Mouse (Mus musculus) mammary gland, adult 2 months (tissue): ENCODE measurements around the gene Olfr859. TPM values are rescaled to one million over a fixed set of nuclear protein-coding genes. Genes with fewer than 3 reads are reported as not detected.

Source experiments
- polyA plus RNA-seq: library from polyadenylated mRNA; depleted of rRNA; stranded (reverse); fragments of >200 nt; gene quantifications from 2 replicates; pipeline ENCODE4 v1.2.3, GENCODE M21; 2012; ENCODE audit warnings: low replicate concordance; rRNA removed

Olfr859 gene
- polyA plus RNA-seq = not detected in 2 replicates

GRCm38 (mm10) chr9:19804606-19805005 is at the start of gene Olfr859:
Olfr859 (plus strand) TSS chr9:19804906.

GRCm38 (mm10) chr9:19779983-19780382 is 24.7 kb upstream of the Olfr859 start, which contains the start of gene Olfr58:
Olfr58 (plus strand) TSS chr9:19780283.

GRCm38 (mm10) chr9:19849647-19850046 is 44.9 kb downstream of the Olfr859 start, which contains the start of gene Olfr860:
Olfr860 (minus strand) TSS chr9:19849747.

Other genes with a start within 250 kb of the Olfr859 start
- gene Olfr854, start 237.5 kb upstream of the Olfr859 start, polyA plus RNA-seq = not detected in 2 replicates
- gene Olfr855, start 222.3 kb upstream of the Olfr859 start, polyA plus RNA-seq = not detected in 2 replicates
- 5.2 and 13.6 TPM in 2 replicates for gene Zfp317, start 182.8 kb upstream of the Olfr859 start, polyA plus RNA-seq
- gene Olfr857, start 95.5 kb upstream of the Olfr859 start, polyA plus RNA-seq = 0.13 TPM in 1 of 2 replicates, not detected in the other
- not detected in 2 replicates for gene Olfr58, start 24.6 kb upstream of the Olfr859 start, polyA plus RNA-seq
- not detected in 2 replicates for gene Olfr860, start 44.8 kb downstream of the Olfr859 start, polyA plus RNA-seq
- gene Olfr862, start 83.1 kb downstream of the Olfr859 start, polyA plus RNA-seq = not detected in 2 replicates
- not detected in 2 replicates for gene Olfr77, start 112.0 kb downstream of the Olfr859 start, polyA plus RNA-seq
- not detected in 2 replicates for gene Olfr866, start 223.1 kb downstream of the Olfr859 start, polyA plus RNA-seq